Mouse (Mus musculus): ENCODE measurements around the gene Zgrf1. TPM values are rescaled to one million over a fixed set of nuclear protein-coding genes. Genes with fewer than 3 reads are reported as not detected.

Zgrf1 gene
- polyA plus RNA-seq, 1 experiment from 2014 or later = 10.5 TPM

DNA sequence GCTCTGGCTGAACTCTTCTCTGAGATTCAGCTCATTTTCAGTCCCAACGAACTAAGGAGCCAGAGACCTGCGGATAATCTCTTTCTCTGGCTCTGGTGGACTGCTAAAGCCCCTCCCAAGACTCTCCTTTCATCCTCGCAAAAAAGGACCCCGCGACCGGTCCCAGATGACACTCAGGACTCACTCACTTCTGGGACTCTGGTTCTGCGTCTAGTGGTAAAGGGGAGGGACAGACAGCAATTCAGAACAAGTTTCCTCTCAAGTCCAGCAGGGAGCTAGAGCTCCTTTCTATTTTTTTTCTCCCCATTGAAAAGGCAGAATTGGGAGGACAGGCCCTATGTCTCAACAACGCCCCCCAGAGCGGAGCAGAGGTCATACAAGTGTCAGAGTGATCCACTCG lies 78.3 kb downstream of the Zgrf1 start:
- peak; percentile 93 for DNase-seq (ENCODE audit: low spot score, missing footprints)
- peak overlapping the region; percentile 1; the same call in 1 of the 2 replicates for H3K27ac ChIP-seq (ENCODE audit: low read depth, low read length)
- peaks cover 29% of the 10 kb centered on the region for H3K4me1 ChIP-seq (ENCODE audit: control insufficient read depth, insufficient read depth, low read length)
- WGBS = 0% methylated on average over 10 of the region's 10 CpGs
- no peaks in the 10 kb centered on the region for H3K36me3 ChIP-seq (ENCODE audit: control insufficient read depth, insufficient read depth, low read length)
- peak overlapping the region; percentile 55 for H3K4me2 ChIP-seq
- H3K9ac ChIP-seq (ENCODE audit: low read length) = no peak overlapping the region
- H3K4me3 ChIP-seq (ENCODE audit: low read depth, low read length) = no peak overlapping the region
- peaks cover 87% of the 10 kb centered on the region for H3K27me3 ChIP-seq (ENCODE audit: control insufficient read depth, insufficient read depth, low read length)
- ATAC-seq (ENCODE audit: low FRiP score) = no peak
- H3K9me3 ChIP-seq (ENCODE audit: control insufficient read depth, low read length) = no peaks in the 10 kb centered on the region

- ATAC-seq (ENCODE audit: low FRiP score) (peak; percentile 85), DNase-seq (ENCODE audit: low spot score, missing footprints) (no peak)
- H3K27ac ChIP-seq (ENCODE audit: low read depth, low read length) = peak overlapping the region; percentile 81
- peak overlapping the region; percentile 55 for H3K4me2 ChIP-seq
- H3K9ac ChIP-seq (ENCODE audit: low read length) = peak overlapping the region; percentile 4; the same call in 1 of the 2 replicates
- peaks cover 88% of the 10 kb centered on the region for H3K27me3 ChIP-seq (ENCODE audit: control insufficient read depth, insufficient read depth, low read length)
- peak overlapping the region; percentile 55 for H3K4me3 ChIP-seq (ENCODE audit: low read depth, low read length)
- H3K4me1 ChIP-seq (ENCODE audit: control insufficient read depth, insufficient read depth, low read length) = peaks cover 22% of the 10 kb centered on the region
- H3K9me3 ChIP-seq (ENCODE audit: control insufficient read depth, low read length) = no peaks in the 10 kb centered on the region
- under 1% methylated on average over 27 of the region's 32 CpGs for WGBS
- H3K36me3 ChIP-seq (ENCODE audit: control insufficient read depth, insufficient read depth, low read length) = no peaks in the 10 kb centered on the region
Observed at GRCm38 (mm10) chr3:127632531-127632930, 79.2 kb downstream of the Zgrf1 start.

- peaks cover 15% of the 10 kb centered on the region for H3K4me1 ChIP-seq (ENCODE audit: control insufficient read depth, insufficient read depth, low read length)
- H3K36me3 ChIP-seq (ENCODE audit: control insufficient read depth, insufficient read depth, low read length) = no peaks in the 10 kb centered on the region
- H3K27me3 ChIP-seq (ENCODE audit: control insufficient read depth, insufficient read depth, low read length) = peaks cover 88% of the 10 kb centered on the region
- H3K9me3 ChIP-seq (ENCODE audit: control insufficient read depth, low read length) = no peaks in the 10 kb centered on the region
- ATAC-seq (ENCODE audit: low FRiP score) = peak; percentile 57
- peak; percentile 96 for DNase-seq (ENCODE audit: low spot score, missing footprints)
- under 1% methylated on average over 90 of the region's 92 CpGs for WGBS
- peak within 1 kb of the TSS; percentile 65 for H3K9ac ChIP-seq (ENCODE audit: low read length)
- H3K4me2 ChIP-seq = peak within 1 kb of the TSS; percentile 55
- peak within 1 kb of the TSS; percentile 81 for H3K27ac ChIP-seq (ENCODE audit: low read depth, low read length)
- H3K4me3 ChIP-seq (ENCODE audit: low read depth, low read length) = peak within 1 kb of the TSS; percentile 55
Observed at GRCm38 (mm10) chr3:127633080-127634032, 80.1 kb downstream of the Zgrf1 start, which contains the start of gene Neurog2. Gene Neurog2 (plus strand): TSS chr3:127633135.

GRCm38 (mm10) chr3:127634101-127634983 lies 81.1 kb downstream of the Zgrf1 start:
- Histone ChIP-seq H3K36me3 (ENCODE audit: control insufficient read depth, insufficient read depth, low read length) (no peaks in the 10 kb centered on the region), H3K9me3 (ENCODE audit: control insufficient read depth, low read length) (no peaks in the 10 kb centered on the region), H3K9ac (ENCODE audit: low read length) (peak overlapping the region; percentile 65), H3K27me3 (ENCODE audit: control insufficient read depth, insufficient read depth, low read length) (peaks cover 89% of the 10 kb centered on the region), H3K4me1 (ENCODE audit: control insufficient read depth, insufficient read depth, low read length) (peaks cover 14% of the 10 kb centered on the region), H3K4me3 (ENCODE audit: low read depth, low read length) (peak overlapping the region; percentile 55), H3K27ac (ENCODE audit: low read depth, low read length) (peak overlapping the region; percentile 81), H3K4me2 (peak overlapping the region; percentile 55)
- peak; percentile 65 for ATAC-seq (ENCODE audit: low FRiP score)
- DNase-seq (ENCODE audit: low spot score, missing footprints) = peak; percentile 99
- 1% methylated on average over 58 of the region's 58 CpGs for WGBS

DNA sequence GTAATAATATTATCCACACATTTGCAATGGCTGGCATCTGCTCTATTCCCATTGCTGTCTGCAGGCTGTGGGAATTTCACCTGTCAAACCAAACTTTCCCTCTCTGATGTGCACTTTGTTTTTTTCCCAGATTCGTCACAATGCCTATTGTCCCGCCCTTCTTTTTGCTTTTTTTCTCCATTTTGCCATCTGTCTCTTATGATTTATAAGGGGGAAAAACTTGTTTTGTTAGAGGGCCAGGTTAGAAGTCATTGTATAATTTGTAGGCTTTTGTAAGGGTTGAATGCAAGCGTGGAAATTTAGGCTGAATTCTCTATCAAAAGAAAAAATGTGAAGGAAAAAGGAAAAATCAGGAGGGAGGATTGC lies 81.7 kb downstream of the Zgrf1 start:
- no peak for ATAC-seq (ENCODE audit: low FRiP score)
- peak overlapping the region; percentile 55 for H3K4me3 ChIP-seq (ENCODE audit: low read depth, low read length)
- peak overlapping the region; percentile 55 for H3K4me2 ChIP-seq
- H3K9me3 ChIP-seq (ENCODE audit: control insufficient read depth, low read length) = no peaks in the 10 kb centered on the region
- peaks cover 90% of the 10 kb centered on the region for H3K27me3 ChIP-seq (ENCODE audit: control insufficient read depth, insufficient read depth, low read length)
- peaks cover 21% of the 10 kb centered on the region for H3K4me1 ChIP-seq (ENCODE audit: control insufficient read depth, insufficient read depth, low read length)
- H3K9ac ChIP-seq (ENCODE audit: low read length) = peak overlapping the region; percentile 65
- WGBS = under 1% methylated on average over 3 of the region's 3 CpGs
- peak overlapping the region; percentile 81 for H3K27ac ChIP-seq (ENCODE audit: low read depth, low read length)
- peak; percentile 88 for DNase-seq (ENCODE audit: low spot score, missing footprints)
- H3K36me3 ChIP-seq (ENCODE audit: control insufficient read depth, insufficient read depth, low read length) = no peaks in the 10 kb centered on the region

- H3K9ac ChIP-seq (ENCODE audit: low read length) = no peak overlapping the region
- H3K36me3 ChIP-seq (ENCODE audit: control insufficient read depth, insufficient read depth, low read length) = no peaks in the 10 kb centered on the region
- peak overlapping the region; percentile 29 for H3K4me2 ChIP-seq
- no peak overlapping the region for H3K4me3 ChIP-seq (ENCODE audit: low read depth, low read length)
- peak; percentile 100 for DNase-seq (ENCODE audit: low spot score, missing footprints)
- peak; percentile 85 for ATAC-seq (ENCODE audit: low FRiP score)
- peak overlapping the region; percentile 72 for H3K27ac ChIP-seq (ENCODE audit: low read depth, low read length)
- no peaks in the 10 kb centered on the region for H3K9me3 ChIP-seq (ENCODE audit: control insufficient read depth, low read length)
- peaks cover 31% of the 10 kb centered on the region for H3K4me1 ChIP-seq (ENCODE audit: control insufficient read depth, insufficient read depth, low read length)
- WGBS = under 1% methylated on average over 36 of the region's 36 CpGs
- peaks cover 87% of the 10 kb centered on the region for H3K27me3 ChIP-seq (ENCODE audit: control insufficient read depth, insufficient read depth, low read length)
Observed at GRCm38 (mm10) chr3:127639875-127640761, 86.8 kb downstream of the Zgrf1 start.

GRCm38 (mm10) chr3:127640762-127641700 lies 87.7 kb downstream of the Zgrf1 start:
- peak overlapping the region; percentile 49 for H3K27ac ChIP-seq (ENCODE audit: low read depth, low read length)
- peak overlapping the region; percentile 29 for H3K4me2 ChIP-seq
- 2% methylated on average over 37 of the region's 37 CpGs for whole genome bisulfite sequencing
- no peaks in the 10 kb centered on the region for H3K9me3 ChIP-seq (ENCODE audit: control insufficient read depth, low read length)
- H3K36me3 ChIP-seq (ENCODE audit: control insufficient read depth, insufficient read depth, low read length) = no peaks in the 10 kb centered on the region
- peaks cover 92% of the 10 kb centered on the region for H3K27me3 ChIP-seq (ENCODE audit: control insufficient read depth, insufficient read depth, low read length)
- H3K4me3 ChIP-seq (ENCODE audit: low read depth, low read length) = 0 out of 2 replicates have a peak overlapping the region, but pooled peaks have one; percentile 1
- peak; percentile 94 for DNase-seq (ENCODE audit: low spot score, missing footprints)
- ATAC-seq (ENCODE audit: low FRiP score) = peak; percentile 34
- peaks cover 31% of the 10 kb centered on the region for H3K4me1 ChIP-seq (ENCODE audit: control insufficient read depth, insufficient read depth, low read length)
- H3K9ac ChIP-seq (ENCODE audit: low read length) = peak overlapping the region; percentile 6; the same call in 1 of the 2 replicates
